Mouse (Mus musculus): ENCODE measurements at regions not wholly inside any gene's neighbourhood (a gene's known extent, or its start where the extent isn't known, plus 50 kb on each side); places are given as distances from the start of the nearest gene placed in this dataset.
"Not testable (repeated sequence)": the region's sequence is repeated elsewhere in the genome, so short reads cannot be mapped to it uniquely, and the experiment has no call there.

DNA sequence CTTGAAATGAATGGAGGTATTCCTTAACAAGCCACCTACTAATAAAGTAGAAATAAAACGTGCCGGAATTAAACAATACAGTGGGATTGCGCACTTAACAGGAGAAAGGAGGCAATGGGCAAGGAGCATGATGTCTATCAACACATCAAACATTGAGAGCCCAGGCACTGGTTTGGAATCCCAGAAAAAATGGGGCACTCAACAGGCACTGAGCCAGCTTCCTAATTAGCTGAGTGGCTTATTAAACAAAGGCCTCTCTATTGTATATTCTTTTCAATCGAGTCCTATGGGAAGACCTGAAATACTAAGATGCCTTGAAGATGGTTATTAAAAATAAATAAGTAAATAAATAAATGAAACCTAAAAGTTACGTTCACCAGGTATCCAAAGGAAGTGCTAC, 897.3 kb downstream of the Ttll7 start:
- no peak overlapping the region for H3K4me3 ChIP-seq (ENCODE audit: low read depth, low read length)
- H3K4me1 ChIP-seq (replicated peaks; ENCODE audit: control insufficient read depth, insufficient read depth, low read length): no peaks in the 10 kb centered on the region
- H3K27me3 ChIP-seq (ENCODE audit: control insufficient read depth, insufficient read depth, low read length): no peaks in the 10 kb centered on the region
- H3K27ac ChIP-seq (ENCODE audit: low read depth, low read length): no peak overlapping the region
- no peak overlapping the region for H3K9ac ChIP-seq (ENCODE audit: low read depth, low read length)
- no peak for DNase-seq (ENCODE audit: low spot score)
- no peaks in the 10 kb centered on the region for H3K36me3 ChIP-seq (ENCODE audit: control insufficient read depth, insufficient read depth, low read length)
- no peaks in the 10 kb centered on the region for H3K9me3 ChIP-seq (ENCODE audit: control insufficient read depth, low read length)
- no peak for ATAC-seq (ENCODE audit: low FRiP score)
- no peak overlapping the region for H3K4me2 ChIP-seq (replicated peaks; ENCODE audit: low read depth, low read length)
- WGBS: 80% methylated on average over 5 of the region's 5 CpGs

DNA sequence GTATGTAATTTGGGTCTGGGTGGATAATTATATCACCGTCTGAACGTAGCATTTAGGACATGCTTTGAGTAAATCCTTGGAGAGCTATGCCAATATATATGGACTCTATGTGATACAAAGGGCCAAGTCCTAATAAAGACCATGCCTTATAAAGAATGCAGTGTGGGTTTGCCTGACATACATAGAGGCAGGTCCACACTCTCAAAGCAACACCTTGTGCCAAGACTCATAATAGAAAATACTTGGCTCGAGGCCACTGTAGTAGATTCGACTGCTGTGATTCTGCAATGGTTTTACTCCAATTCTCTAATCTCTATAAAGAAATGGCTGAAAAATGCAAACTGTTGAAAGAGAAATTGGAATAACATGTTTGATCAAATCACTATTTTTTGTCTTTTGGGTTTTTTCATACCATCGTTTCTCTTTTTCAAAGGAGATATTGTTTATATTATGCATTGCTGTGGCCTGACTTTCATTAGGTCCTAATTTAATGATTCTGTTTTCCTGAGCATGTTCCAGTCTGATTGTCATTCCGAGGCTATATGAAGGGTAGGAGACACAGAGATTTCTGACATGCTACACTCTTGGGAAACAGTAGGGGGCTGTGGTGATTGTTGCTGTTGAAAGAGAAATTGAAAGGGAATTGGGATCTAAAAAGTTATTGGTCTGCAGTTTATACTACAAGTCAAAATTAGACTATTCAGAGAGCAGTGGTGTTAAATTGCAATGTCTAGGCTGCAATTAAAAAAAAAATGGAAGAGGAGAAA, 884.7 kb downstream of the Ttll7 start:
- ATAC-seq (ENCODE audit: low FRiP score) (no peak), DNase-seq (ENCODE audit: low spot score) (no peak)
- Histone ChIP-seq H3K4me3 (ENCODE audit: low read depth, low read length) (no peak overlapping the region), H3K27me3 (ENCODE audit: control insufficient read depth, insufficient read depth, low read length) (no peaks in the 10 kb centered on the region), H3K4me1 (replicated peaks; ENCODE audit: control insufficient read depth, insufficient read depth, low read length) (no peaks in the 10 kb centered on the region), H3K9ac (ENCODE audit: low read depth, low read length) (no peak overlapping the region), H3K36me3 (ENCODE audit: control insufficient read depth, insufficient read depth, low read length) (no peaks in the 10 kb centered on the region), H3K27ac (ENCODE audit: low read depth, low read length) (no peak overlapping the region), H3K9me3 (ENCODE audit: control insufficient read depth, low read length) (no peaks in the 10 kb centered on the region), H3K4me2 (replicated peaks; ENCODE audit: low read depth, low read length) (no peak overlapping the region)
- WGBS: 86% methylated on average over 6 of the region's 6 CpGs

DNA sequence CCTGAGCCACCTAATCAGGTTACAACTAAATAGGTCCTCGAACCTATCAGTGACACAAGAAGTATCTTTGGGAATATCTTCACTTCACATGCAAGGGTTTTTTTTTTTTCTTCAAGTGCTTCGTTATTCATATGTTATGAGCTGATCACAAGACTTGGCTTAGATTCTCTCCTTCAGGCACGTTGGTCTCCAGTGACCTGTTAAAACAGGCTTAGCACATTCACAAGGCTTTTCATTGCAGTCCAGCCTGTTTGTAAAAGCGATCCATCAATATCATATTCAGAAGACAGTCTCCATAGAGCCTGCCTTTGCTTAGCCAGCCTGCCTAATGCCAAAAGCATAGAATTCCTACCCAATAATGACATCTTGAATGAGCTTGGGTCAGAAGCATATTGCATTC, 864.2 kb downstream of the Ttll7 start:
- Histone ChIP-seq H3K36me3 (ENCODE audit: control insufficient read depth, insufficient read depth, low read length) (no peaks in the 10 kb centered on the region), H3K27ac (ENCODE audit: low read depth, low read length) (no peak overlapping the region), H3K4me2 (replicated peaks; ENCODE audit: low read depth, low read length) (no peak overlapping the region), H3K9me3 (ENCODE audit: control insufficient read depth, low read length) (no peaks in the 10 kb centered on the region), H3K9ac (ENCODE audit: low read depth, low read length) (no peak overlapping the region), H3K4me1 (replicated peaks; ENCODE audit: control insufficient read depth, insufficient read depth, low read length) (no peaks in the 10 kb centered on the region), H3K27me3 (ENCODE audit: control insufficient read depth, insufficient read depth, low read length) (no peaks in the 10 kb centered on the region), H3K4me3 (ENCODE audit: low read depth, low read length) (no peak overlapping the region)
- no peak for DNase-seq (ENCODE audit: low spot score)
- ATAC-seq (ENCODE audit: low FRiP score): no peak
- 83% methylated on average over 4 of the region's 4 CpGs for WGBS

DNA sequence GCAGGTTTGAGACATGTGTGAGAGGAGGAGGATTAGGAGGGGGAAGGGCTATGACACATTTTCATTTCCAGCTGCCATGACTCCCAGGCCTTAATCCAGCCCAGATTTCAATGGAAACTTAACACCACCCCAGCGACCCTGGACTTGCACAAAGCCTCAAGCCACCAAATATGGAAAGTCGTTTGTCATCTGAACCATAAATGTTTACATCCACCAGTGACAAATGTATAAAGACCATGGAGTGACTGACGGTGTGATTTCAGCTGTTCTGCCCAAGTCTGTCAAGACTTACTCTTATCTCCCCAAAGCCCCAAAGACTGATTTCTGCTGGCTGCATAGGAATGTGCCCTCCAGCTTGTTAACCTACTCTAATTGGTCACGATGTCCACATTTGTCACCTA, 855.2 kb downstream of the Ttll7 start:
- Histone ChIP-seq H3K36me3 (ENCODE audit: control insufficient read depth, insufficient read depth, low read length) (no peaks in the 10 kb centered on the region), H3K9ac (ENCODE audit: low read depth, low read length) (no peak overlapping the region), H3K9me3 (ENCODE audit: control insufficient read depth, low read length) (no peaks in the 10 kb centered on the region), H3K27me3 (ENCODE audit: control insufficient read depth, insufficient read depth, low read length) (no peaks in the 10 kb centered on the region), H3K4me2 (replicated peaks; ENCODE audit: low read depth, low read length) (no peak overlapping the region), H3K4me3 (ENCODE audit: low read depth, low read length) (no peak overlapping the region), H3K27ac (ENCODE audit: low read depth, low read length) (no peak overlapping the region), H3K4me1 (replicated peaks; ENCODE audit: control insufficient read depth, insufficient read depth, low read length) (no peaks in the 10 kb centered on the region)
- WGBS: 51% methylated on average over 4 of the region's 4 CpGs
- ATAC-seq (ENCODE audit: low FRiP score) (no peak), DNase-seq (ENCODE audit: low spot score) (peak; percentile 8)

DNA sequence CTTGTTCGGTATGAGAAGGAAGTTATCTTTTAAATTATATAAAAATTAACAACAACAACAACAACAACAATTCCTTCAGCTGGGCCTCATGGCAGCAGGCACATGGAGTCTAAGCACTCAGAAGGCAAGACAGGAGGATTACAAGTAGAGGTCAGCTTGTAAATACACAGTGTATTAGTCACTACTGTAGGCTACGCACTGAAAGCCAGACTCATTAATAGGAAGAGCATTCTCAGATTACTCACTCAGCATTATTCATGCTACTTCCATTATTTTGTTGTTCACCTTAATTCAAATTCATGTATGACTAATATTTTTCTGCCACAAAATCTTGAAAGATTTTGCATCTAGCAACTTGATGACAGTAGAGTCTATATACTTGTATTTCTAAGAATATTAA, 831.6 kb downstream of the Ttll7 start:
- Histone ChIP-seq H3K9ac (ENCODE audit: low read depth, low read length) (no peak overlapping the region), H3K36me3 (ENCODE audit: control insufficient read depth, insufficient read depth, low read length) (no peaks in the 10 kb centered on the region), H3K4me2 (replicated peaks; ENCODE audit: low read depth, low read length) (no peak overlapping the region), H3K9me3 (ENCODE audit: control insufficient read depth, low read length) (no peaks in the 10 kb centered on the region), H3K4me3 (ENCODE audit: low read depth, low read length) (no peak overlapping the region), H3K27me3 (ENCODE audit: control insufficient read depth, insufficient read depth, low read length) (no peaks in the 10 kb centered on the region), H3K27ac (ENCODE audit: low read depth, low read length) (no peak overlapping the region), H3K4me1 (replicated peaks; ENCODE audit: control insufficient read depth, insufficient read depth, low read length) (no peaks in the 10 kb centered on the region)
- ATAC-seq (ENCODE audit: low FRiP score) (no peak), DNase-seq (ENCODE audit: low spot score) (no peak)
- 88% methylated on average over 2 of the region's 2 CpGs for WGBS

DNA sequence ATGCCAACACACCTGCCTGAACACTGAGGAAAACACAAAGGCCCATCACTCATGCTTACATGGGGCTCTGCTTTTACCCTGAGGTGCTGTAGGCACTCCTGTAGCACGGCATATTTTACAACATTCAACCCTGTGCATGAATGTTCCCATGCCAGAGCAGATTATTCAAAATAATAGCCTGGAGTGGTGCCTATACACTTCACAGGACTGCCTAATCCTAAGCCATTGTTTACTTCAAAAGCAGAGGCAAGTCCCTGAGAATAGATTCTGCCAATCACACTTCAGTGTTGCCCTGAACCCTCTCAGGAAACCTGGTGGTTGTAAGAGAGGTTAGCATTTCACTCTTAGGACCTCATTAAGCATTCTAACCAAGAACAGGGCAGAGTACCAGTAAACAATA, 828.1 kb downstream of the Ttll7 start:
- Histone ChIP-seq H3K4me3 (ENCODE audit: low read depth, low read length) (no peak overlapping the region), H3K4me1 (replicated peaks; ENCODE audit: control insufficient read depth, insufficient read depth, low read length) (no peaks in the 10 kb centered on the region), H3K9ac (ENCODE audit: low read depth, low read length) (no peak overlapping the region), H3K27ac (ENCODE audit: low read depth, low read length) (no peak overlapping the region), H3K27me3 (ENCODE audit: control insufficient read depth, insufficient read depth, low read length) (no peaks in the 10 kb centered on the region), H3K9me3 (ENCODE audit: control insufficient read depth, low read length) (no peaks in the 10 kb centered on the region), H3K4me2 (replicated peaks; ENCODE audit: low read depth, low read length) (no peak overlapping the region), H3K36me3 (ENCODE audit: control insufficient read depth, insufficient read depth, low read length) (no peaks in the 10 kb centered on the region)
- WGBS: 40% methylated on average over 1 of the region's 1 CpGs
- DNase-seq (ENCODE audit: low spot score): no peak
- ATAC-seq (ENCODE audit: low FRiP score): no peak

DNA sequence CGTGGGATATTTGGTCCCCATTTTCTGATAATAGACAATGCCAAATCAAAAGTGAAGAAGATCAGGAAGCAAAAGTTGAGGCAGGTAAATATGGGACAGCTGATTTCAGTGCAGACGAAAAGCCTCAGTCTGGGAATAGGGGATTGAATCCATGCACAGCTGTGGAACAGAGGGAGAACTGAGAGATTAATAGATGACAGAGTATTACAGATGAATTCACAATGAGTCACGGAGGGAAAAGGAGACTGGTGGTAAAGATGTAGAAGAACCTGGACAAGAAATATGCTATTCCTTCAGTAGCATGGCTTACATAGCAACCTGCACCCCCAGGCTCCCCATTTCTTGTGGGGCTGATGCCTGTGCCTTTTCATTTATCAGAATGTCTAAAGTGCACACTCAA, 810.4 kb downstream of the Ttll7 start:
- H3K4me3 ChIP-seq (ENCODE audit: low read depth, low read length): no peak overlapping the region
- no peak overlapping the region for H3K27ac ChIP-seq (ENCODE audit: low read depth, low read length)
- no peak overlapping the region for H3K9ac ChIP-seq (ENCODE audit: low read depth, low read length)
- H3K27me3 ChIP-seq (ENCODE audit: control insufficient read depth, insufficient read depth, low read length): no peaks in the 10 kb centered on the region
- H3K4me2 ChIP-seq (replicated peaks; ENCODE audit: low read depth, low read length): no peak overlapping the region
- 83% methylated on average over 3 of the region's 3 CpGs for WGBS
- ATAC-seq (ENCODE audit: low FRiP score) (no peak), DNase-seq (ENCODE audit: low spot score) (no peak)
- no peaks in the 10 kb centered on the region for H3K36me3 ChIP-seq (ENCODE audit: control insufficient read depth, insufficient read depth, low read length)
- H3K4me1 ChIP-seq (replicated peaks; ENCODE audit: control insufficient read depth, insufficient read depth, low read length): no peaks in the 10 kb centered on the region
- no peaks in the 10 kb centered on the region for H3K9me3 ChIP-seq (ENCODE audit: control insufficient read depth, low read length)

DNA sequence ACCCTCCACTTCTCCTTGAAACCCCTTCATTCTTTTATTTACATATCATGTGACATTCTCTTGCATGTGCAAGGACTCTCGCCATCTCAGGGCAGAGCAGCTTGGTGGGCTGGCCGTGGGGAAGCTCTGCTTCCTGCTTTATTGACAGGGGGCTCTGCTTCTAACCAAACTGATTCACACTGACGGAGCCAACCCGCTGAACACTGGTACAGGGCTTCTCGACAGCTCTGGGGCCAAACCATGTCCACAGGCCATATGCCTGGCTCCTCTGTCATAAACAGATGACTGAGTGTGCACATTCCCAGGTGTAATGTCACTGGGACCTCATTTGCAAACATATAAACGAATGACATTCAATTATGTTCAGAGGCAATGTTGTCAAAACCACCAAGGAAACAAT, 800.7 kb downstream of the Ttll7 start:
- no peak overlapping the region for H3K9ac ChIP-seq (ENCODE audit: low read depth, low read length)
- peak; percentile 43; the same call in 1 of the 2 replicates for ATAC-seq (ENCODE audit: low FRiP score)
- H3K4me1 ChIP-seq (replicated peaks; ENCODE audit: control insufficient read depth, insufficient read depth, low read length): no peaks in the 10 kb centered on the region
- 52% methylated on average over 6 of the region's 6 CpGs for WGBS
- no peak overlapping the region for H3K4me3 ChIP-seq (ENCODE audit: low read depth, low read length)
- no peak overlapping the region for H3K4me2 ChIP-seq (replicated peaks; ENCODE audit: low read depth, low read length)
- peak; percentile 14 for DNase-seq (ENCODE audit: low spot score)
- no peak overlapping the region for H3K27ac ChIP-seq (ENCODE audit: low read depth, low read length)
- H3K27me3 ChIP-seq (ENCODE audit: control insufficient read depth, insufficient read depth, low read length): no peaks in the 10 kb centered on the region
- no peaks in the 10 kb centered on the region for H3K9me3 ChIP-seq (ENCODE audit: control insufficient read depth, low read length)
- no peaks in the 10 kb centered on the region for H3K36me3 ChIP-seq (ENCODE audit: control insufficient read depth, insufficient read depth, low read length)

DNA sequence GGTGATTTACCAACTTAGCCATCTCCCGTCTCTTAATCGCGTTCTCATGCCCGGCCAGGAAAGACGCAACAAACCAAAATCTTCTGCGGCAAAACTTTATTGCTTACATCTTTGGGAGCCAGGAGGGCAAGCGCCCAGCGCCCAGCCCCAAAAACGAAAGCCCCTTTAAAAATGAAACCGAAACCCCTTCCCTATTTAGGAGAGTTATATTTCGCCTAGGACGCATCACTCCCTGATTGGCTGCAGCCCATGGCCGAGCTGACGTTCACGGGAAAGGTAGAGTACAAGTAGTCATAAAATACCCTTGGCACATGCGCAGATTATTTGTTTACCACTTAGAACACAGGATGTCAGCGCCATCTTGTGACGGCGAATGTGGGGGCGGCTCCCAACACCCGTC, 783.3 kb downstream of the Ttll7 start:
- not testable (repeated sequence) for H3K9me3 ChIP-seq (ENCODE audit: control insufficient read depth, low read length); ATAC-seq (ENCODE audit: low FRiP score); H3K27ac ChIP-seq (ENCODE audit: low read depth, low read length); DNase-seq (ENCODE audit: low spot score); H3K4me1 ChIP-seq (replicated peaks; ENCODE audit: control insufficient read depth, insufficient read depth, low read length); H3K27me3 ChIP-seq (ENCODE audit: control insufficient read depth, insufficient read depth, low read length); H3K4me2 ChIP-seq (replicated peaks; ENCODE audit: low read depth, low read length); H3K36me3 ChIP-seq (ENCODE audit: control insufficient read depth, insufficient read depth, low read length); H3K4me3 ChIP-seq (ENCODE audit: low read depth, low read length); H3K9ac ChIP-seq (ENCODE audit: low read depth, low read length)
- 96% methylated on average over 18 of the region's 21 CpGs for WGBS

All from hindbrain, embryonic 11.5 days (tissue).